Mouse (Mus musculus): ENCODE measurements around the gene Mboat7. TPM values are rescaled to one million over a fixed set of nuclear protein-coding genes. Genes with fewer than 3 reads are reported as not detected.

Gene Mboat7
- total RNA-seq, 2 experiments from 2014 or later, result 165 to 167 TPM

DNA sequence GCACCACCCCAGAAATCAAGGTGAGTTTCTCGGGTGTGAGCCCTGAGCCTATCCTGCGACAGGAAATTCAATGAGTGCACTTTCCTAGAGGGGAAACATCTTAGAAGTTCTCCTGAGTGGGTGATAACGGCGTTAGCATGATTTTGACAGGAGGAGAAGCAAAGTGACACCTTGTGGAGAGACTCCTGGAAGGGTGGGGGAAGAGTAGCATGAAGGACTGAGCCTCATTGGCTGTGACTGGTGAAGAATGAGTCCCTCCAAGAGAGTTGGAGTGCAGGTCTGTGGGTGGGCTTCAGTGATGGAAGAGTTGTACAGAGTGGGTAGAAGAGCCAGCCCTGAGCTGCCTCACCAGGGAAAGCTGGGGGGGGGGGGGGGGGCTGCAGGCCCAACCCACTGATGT lies 36.4 kb downstream of the Mboat7 start:
- intact Hi-C loops (cut with DNase I), result no loop called here
- DNase-seq (ENCODE audit: low spot score in 2 of 2), result peak in 1 of 2 experiments; percentile 28

DNA sequence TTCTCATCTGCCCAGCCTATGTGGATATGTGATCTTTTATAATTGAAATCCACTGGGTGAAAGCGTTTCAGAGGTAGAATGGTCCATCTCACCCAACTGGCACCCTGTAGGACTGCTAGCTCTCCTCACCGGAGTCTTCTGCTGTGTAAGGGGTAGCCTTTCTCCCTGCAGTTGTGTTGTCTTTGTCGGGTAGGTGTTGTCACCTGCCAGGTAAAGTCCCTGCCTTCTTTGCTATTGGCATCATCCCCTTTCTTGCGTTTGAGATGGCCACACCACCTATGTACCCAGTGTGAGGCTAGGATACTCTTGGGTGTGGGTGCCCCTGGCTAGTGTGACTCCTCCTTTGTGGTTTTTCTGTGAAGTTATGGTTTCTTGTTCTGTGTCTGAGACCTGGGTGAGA lies 46.7 kb downstream of the Mboat7 start:
- intact Hi-C loops (cut with DNase I), result loop anchor here (5.0 kb wide), 1 partner anchor 46 kb away; the partner anchor contains the start of genes Mboat7 and Tsen34
- no peak for DNase-seq (ENCODE audit: low spot score in 2 of 2)

GRCm38 (mm10) chr7:3646188-3646587 lies 47.1 kb downstream of the Mboat7 start:
- intact Hi-C loops (cut with DNase I), result loop anchor here (5.0 kb wide), 1 partner anchor 46 kb away; the partner anchor contains the start of genes Mboat7 and Tsen34
- DNase-seq (ENCODE audit: low spot score in 2 of 2), result no peak

DNA sequence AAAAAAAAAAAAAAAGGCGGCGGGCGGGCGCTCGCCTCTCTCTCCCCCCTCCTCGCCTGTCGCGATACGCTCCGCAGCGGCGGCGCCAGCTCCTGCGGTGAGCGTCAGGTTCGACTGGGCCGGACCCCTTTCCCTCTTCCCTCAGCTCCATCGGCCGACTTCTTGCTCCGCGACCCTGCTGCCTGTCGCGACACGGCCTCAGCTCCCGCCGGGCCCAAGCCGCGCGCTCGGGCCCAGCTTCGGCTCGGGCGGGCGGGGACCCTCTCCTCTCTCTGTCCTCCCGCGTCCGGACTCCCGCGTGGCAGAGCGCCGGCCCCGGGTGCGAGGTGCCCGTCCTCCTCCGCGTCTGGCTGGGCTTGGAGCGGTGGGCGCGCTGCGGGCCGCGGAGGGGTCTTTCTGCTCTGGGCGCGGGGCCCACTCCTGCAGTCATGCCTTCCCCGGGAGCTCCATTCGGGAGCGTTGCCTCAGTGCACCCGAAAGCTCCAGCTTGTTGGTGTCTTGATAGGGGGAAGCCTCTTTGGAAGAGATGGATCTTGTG lies 47.8 kb downstream of the Mboat7 start:
- DNase-seq (ENCODE audit: low spot score in 2 of 2), result peak in 1 of 2 experiments; percentile 28
- intact Hi-C loops (cut with DNase I), result loop anchor here (5.0 kb wide), 1 partner anchor 47 kb away; the partner anchor contains the start of genes Mboat7 and Tsen34

- DNase-seq (ENCODE audit: low spot score in 2 of 2), result peak; percentile 99 to 100
- intact Hi-C loops (cut with DNase I), result loop anchor here (5.0 kb wide), 1 partner anchor 47 kb away; the partner anchor contains the start of genes Mboat7 and Tsen34
These were observed 48.4 kb downstream of the Mboat7 start, which contains the start of gene Cnot3 for GRCm38 (mm10) chr7:3644672-3645487. Gene Cnot3 (plus strand): TSS chr7:3645268.

GRCm38 (mm10) chr7:3644348-3644671 lies 49.0 kb downstream of the Mboat7 start:
- no peak for DNase-seq (ENCODE audit: low spot score in 2 of 2)
- intact Hi-C loops (cut with DNase I), result no loop called here

DNA sequence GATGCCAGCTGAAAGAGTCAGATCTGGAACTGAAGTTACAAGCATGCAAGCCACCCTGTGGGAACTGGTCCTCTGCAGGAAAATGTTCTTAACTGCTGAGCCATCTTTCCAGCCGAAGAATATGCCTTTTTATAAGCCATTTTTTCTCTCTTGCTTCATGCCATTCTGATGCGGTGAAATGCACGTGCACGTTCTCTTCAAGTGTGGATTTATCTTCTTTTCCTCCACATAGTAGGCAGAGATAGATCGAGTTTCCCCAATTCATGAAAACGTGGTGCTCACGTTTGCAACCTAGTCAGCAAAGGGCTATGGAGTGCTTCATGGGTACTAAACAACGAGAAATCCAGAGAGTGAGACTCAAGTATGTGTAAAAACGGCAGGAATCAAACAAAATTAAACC lies 49.5 kb downstream of the Mboat7 start:
- DNase-seq (ENCODE audit: low spot score in 2 of 2), result no peak
- intact Hi-C loops (cut with DNase I), result no loop called here

- intact Hi-C loops (cut with DNase I), result no loop called here
- no peak for DNase-seq (ENCODE audit: low spot score in 2 of 2)
These were observed 49.9 kb downstream of the Mboat7 start for GRCm38 (mm10) chr7:3643412-3643811.

GRCm38 (mm10) chr7:3630478-3630815 lies 62.9 kb downstream of the Mboat7 start:
- DNase-seq (ENCODE audit: low spot score in 2 of 2), result no peak
- intact Hi-C loops (cut with DNase I), result no loop called here

- intact Hi-C loops (cut with DNase I), result no loop called here
- DNase-seq (ENCODE audit: low spot score in 2 of 2), result peak; percentile 94 to 95
These were observed 63.5 kb downstream of the Mboat7 start, which contains the start of the genes Tfpt and Prpf31 for GRCm38 (mm10) chr7:3629543-3630477. Gene Tfpt (minus strand): TSS chr7:3629929. Gene Prpf31 (plus strand): TSS chr7:3629985.

DNA sequence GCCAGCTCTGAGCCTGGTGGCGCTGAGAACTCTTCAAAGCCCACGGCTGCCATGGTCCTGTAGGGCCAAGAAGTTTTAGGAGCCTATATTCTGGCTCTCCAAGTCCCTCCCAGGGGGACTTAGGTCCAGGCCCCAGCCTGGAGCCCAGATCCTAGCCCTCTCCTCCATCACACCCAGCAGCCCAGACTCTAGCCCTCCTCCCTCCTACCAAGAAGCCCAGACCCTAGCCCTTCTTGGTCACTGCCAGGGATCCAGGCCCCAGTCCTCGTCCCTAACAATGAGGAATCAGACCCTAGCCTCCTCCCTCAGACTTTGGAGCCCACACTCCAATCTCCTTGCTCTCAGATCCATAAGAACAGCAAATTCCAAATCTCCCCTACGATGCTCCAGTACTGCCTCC lies 64.3 kb downstream of the Mboat7 start:
- no peak for DNase-seq (ENCODE audit: low spot score in 2 of 2)
- intact Hi-C loops (cut with DNase I), result no loop called here

Small RNA genes within 50 kb of the gene (microRNA-seq; reads per million reads assigned to microRNA genes)
- gene Mir3572, result 6.4 to 7.1 reads per million in 2 experiments

Other genes with a start within 250 kb of the Mboat7 start
- gene Tarm1, start 190.9 kb downstream of the Mboat7 start, total RNA-seq (2021), result not detected
- 1 to 10 TPM; 1.2 to 1.8 TPM for gene Oscar, start 77.4 kb downstream of the Mboat7 start, total RNA-seq (2021)
- 100 to 1,000 TPM; 546 to 598 TPM for gene Ndufa3, start 76.2 kb downstream of the Mboat7 start, total RNA-seq (2021)
- 10 to 100 TPM; 37.0 to 43.8 TPM for gene Tfpt, start 63.6 kb downstream of the Mboat7 start, total RNA-seq (2021)
- 10 to 100 TPM; 50.9 to 51.1 TPM for gene Prpf31, start 63.5 kb downstream of the Mboat7 start, total RNA-seq (2021)
- 10 to 100 TPM; 49.7 to 55.9 TPM for gene Cnot3, start 48.3 kb downstream of the Mboat7 start, total RNA-seq (2021)
- gene Leng1, start 27.7 kb downstream of the Mboat7 start, total RNA-seq (2021), result 1 to 10 TPM; 4.0 to 4.9 TPM
- 1 to 10 TPM; 4.3 to 4.6 TPM for gene Tmc4, start 16.0 kb downstream of the Mboat7 start, total RNA-seq (2021)
- gene Tsen34, start 660 bp downstream of the Mboat7 start, total RNA-seq (2021), result 10 to 100 TPM; 61.2 to 74.1 TPM
- gene Rps9, start 10.5 kb upstream of the Mboat7 start, total RNA-seq (2021), result 100 to 1,000 TPM; 367 to 392 TPM
- under 1 TPM; 0.09 to 0.15 TPM for gene Pirb, start 26.9 kb upstream of the Mboat7 start, total RNA-seq (2021)
- not detected for gene Gm15448, start 132.2 kb upstream of the Mboat7 start, total RNA-seq (2021)
- not detected for gene Pira2, start 151.5 kb upstream of the Mboat7 start, total RNA-seq (2021)
- not detected for gene Gm14548, start 204.6 kb upstream of the Mboat7 start, total RNA-seq (2021)
- not detected for gene Lilra6, start 222.0 kb upstream of the Mboat7 start, total RNA-seq (2021)

All from left cerebral cortex, postnatal 14 days (tissue).